Mouse (Mus musculus) forebrain, embryonic 12.5 days (tissue): ENCODE results near the gene H2-Ke6. TPM values are rescaled to one million over a fixed set of nuclear protein-coding genes. Genes with fewer than 3 reads are reported as not detected.
A peak's percentile ranks its signal among the peaks of the same experiment; 100 is the strongest.
"Not testable (repeated sequence)": the region's sequence is repeated elsewhere in the genome, so short reads cannot be mapped to it uniquely, and the experiment has no call there.

Experiments used
- ATAC-seq: fragments of 200-750 bp; cut with Nextera tagmentation; 2 replicates; pipeline ENCODE4 v1.8.0; 2017; ENCODE audit warnings: moderate TSS enrichment; ENCODE audit not compliant: low FRiP score
- H3K27ac ChIP-seq: fragments of 300-500 bp; sonication (generic); 2 replicates; pipeline ENCODE4 v1.5.1; 2016; ENCODE audit warnings: mild to moderate bottlenecking
- H3K27me3 ChIP-seq: fragments of 300-500 bp; sonication (generic); 2 replicates; pipeline ENCODE4 v1.6.1; 2016; ENCODE audit warnings: mild to moderate bottlenecking
- H3K36me3 ChIP-seq: fragments of 300-500 bp; sonication (generic); replicated peaks from 2 replicates; pipeline ENCODE4 v1.6.1; 2016; ENCODE audit warnings: mild to moderate bottlenecking
- H3K4me1 ChIP-seq: fragments of 300-500 bp; sonication (generic); 2 replicates; pipeline ENCODE4 v1.6.1; 2016
- H3K4me2 ChIP-seq: fragments of 300-500 bp; sonication (generic); 2 replicates; pipeline ENCODE4 v1.6.1; 2016; ENCODE audit warnings: mild to moderate bottlenecking, moderate library complexity
- H3K4me3 ChIP-seq: fragments of 300-500 bp; sonication (generic); replicated peaks from 2 replicates; pipeline ENCODE4 v1.5.1; 2016; ENCODE audit warnings: mild to moderate bottlenecking
- H3K9ac ChIP-seq: fragments of 300-500 bp; sonication (generic); 2 replicates; pipeline ENCODE4 v1.6.1; 2016; ENCODE audit warnings: mild to moderate bottlenecking
- H3K9me3 ChIP-seq: fragments of 300-500 bp; sonication (generic); 2 replicates; pipeline ENCODE4 v1.6.1; 2016
- WGBS: fragments of 180-500 bp; shearing (Covaris S2); methylation state at CpG from one replicate; pipeline ENCODE4 v1.1.7; 2016; 5-methylcytosine and 5-hydroxymethylcytosine counted together
- microRNA counts: library from miRNA; unstranded; fragments of <30 nt; microRNA quantifications from one replicate; lab custom pipeline; 2017
- microRNA-seq: library from miRNA; unstranded; fragments of <30 nt; microRNA quantifications from one replicate; pipeline ENCODE4, GENCODE M21; 2017
- polyA plus RNA-seq: library from polyadenylated mRNA; unstranded; fragments of >200 nt; fragmentation: Nextera tagmentation; extraction: Ambion mirVana; gene quantifications from 2 replicates; pipeline ENCODE4 v1.2.1, GENCODE M21; 2016

Gene H2-Ke6
- polyA plus RNA-seq, 1 experiment from 2014 or later, result 92.8 TPM

DNA sequence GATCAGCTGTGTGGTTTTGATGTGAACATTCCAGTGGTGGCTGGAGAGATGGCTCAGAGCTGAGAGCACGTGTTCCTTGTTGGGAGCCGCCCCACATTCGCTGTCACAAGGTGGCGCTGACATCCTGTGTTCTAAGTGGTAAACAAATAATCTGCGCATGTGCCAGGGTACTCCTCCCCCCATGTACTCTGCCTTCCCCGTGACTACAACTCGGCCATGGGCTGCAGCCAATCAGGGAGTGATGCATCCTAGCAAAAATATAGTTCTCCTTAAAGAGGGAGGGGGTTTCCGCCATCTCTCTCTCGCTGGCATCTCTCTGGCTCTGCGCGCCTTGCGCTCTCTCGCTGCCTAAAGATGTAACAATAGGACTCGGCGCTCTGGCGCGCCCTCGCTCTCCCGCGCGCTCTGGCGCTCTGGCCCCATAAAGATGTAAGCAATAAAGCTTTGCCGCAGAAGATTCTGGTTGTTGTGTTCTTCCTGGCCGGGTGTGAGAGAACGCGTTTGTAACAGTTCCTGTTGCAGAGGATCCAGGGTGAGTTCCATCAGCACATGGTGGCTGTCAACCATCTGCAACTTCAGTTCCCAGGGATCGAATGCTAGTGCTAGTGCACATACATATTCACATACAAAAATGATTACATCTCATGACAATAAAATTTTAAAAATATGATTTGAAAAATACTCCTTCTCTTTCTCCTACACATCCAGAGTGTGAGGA is 46.5 kb downstream of the H2-Ke6 start:
- not testable (repeated sequence) for H3K9me3 ChIP-seq, H3K36me3 ChIP-seq
- peak overlapping the region; percentile 59 for H3K4me2 ChIP-seq
- H3K9ac ChIP-seq, result peak overlapping the region; percentile 62
- peaks cover 44% of the 10 kb centered on the region for H3K27me3 ChIP-seq
- under 1% methylated on average over 27 of the region's 27 CpGs for WGBS
- peak; percentile 95 for ATAC-seq
- peak overlapping the region; percentile 45 for H3K4me3 ChIP-seq
- H3K4me1 ChIP-seq, result peaks cover 20% of the 10 kb centered on the region
- H3K27ac ChIP-seq, result peak overlapping the region; percentile 90

- Histone ChIP-seq H3K4me1 (peaks cover 20% of the 10 kb centered on the region), H3K9me3 (no peaks in the 10 kb centered on the region), H3K27ac (no peak overlapping the region), H3K4me2 (peak overlapping the region; percentile 24), H3K9ac (no peak overlapping the region), H3K27me3 (peaks cover 48% of the 10 kb centered on the region), H3K4me3 (no peak overlapping the region; the same call in 1 of the 2 replicates), H3K36me3 (no peaks in the 10 kb centered on the region)
- WGBS, result 81% methylated on average over 19 of the region's 19 CpGs
- no peak for ATAC-seq
Observed at GRCm38 (mm10) chr17:33980181-33981035, 47.5 kb downstream of the H2-Ke6 start.

DNA sequence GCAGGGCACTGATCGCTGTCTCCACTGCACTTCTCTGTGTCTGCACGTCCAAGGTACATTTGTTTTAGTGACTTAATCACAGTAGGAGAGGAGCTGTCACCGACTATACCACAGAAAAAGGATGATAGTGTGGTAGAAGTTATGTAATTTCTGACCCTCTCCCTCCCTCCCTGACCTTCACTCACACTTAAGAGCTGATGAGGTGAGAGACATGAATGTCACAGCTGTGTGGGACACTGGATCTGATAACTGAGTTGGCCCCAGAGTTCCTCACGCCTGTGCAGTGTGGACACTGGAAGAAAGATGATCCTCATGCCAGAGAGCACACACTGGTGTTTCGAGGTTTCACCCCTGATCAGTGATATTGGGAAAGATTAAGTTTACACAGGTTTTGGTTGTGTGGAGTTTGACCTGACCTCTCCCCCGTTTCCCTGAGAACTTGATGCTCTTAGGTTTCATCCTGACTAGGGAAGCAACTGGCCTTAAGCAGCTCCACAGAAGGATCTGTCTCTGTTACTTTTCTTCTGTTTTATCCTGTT is 48.3 kb downstream of the H2-Ke6 start:
- H3K9me3 ChIP-seq, result no peaks in the 10 kb centered on the region
- H3K4me2 ChIP-seq, result no peak overlapping the region
- H3K9ac ChIP-seq, result no peak overlapping the region
- H3K27me3 ChIP-seq, result peaks cover 50% of the 10 kb centered on the region
- no peak overlapping the region for H3K4me3 ChIP-seq
- H3K4me1 ChIP-seq, result peaks cover 20% of the 10 kb centered on the region
- WGBS, result 78% methylated on average over 6 of the region's 6 CpGs
- H3K27ac ChIP-seq, result no peak overlapping the region
- no peaks in the 10 kb centered on the region for H3K36me3 ChIP-seq
- ATAC-seq, result no peak

DNA sequence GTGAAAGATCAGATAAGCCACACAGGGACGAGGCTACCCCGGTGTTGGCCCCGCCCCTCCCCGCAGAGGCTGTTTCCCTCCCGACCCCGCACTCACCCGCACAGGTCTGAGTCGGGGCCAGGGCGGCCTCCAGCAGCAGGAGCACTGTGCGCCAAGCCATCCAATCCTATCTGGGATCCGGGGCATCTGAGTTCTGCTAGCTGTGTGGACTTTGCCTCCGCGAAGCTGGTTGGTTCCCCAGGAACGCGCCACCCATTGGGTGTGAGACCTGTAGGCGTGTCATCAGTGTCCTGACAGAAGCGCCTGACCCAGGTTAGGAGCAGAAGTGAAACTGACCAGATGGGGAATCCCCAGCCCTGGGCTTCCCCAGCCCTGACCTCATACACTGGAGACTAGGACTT is 49.2 kb downstream of the H2-Ke6 start:
- H3K4me2 ChIP-seq, result peak overlapping the region; percentile 51
- peak overlapping the region; percentile 33 for H3K4me3 ChIP-seq
- H3K27ac ChIP-seq, result no peak overlapping the region
- under 1% methylated on average over 17 of the region's 17 CpGs for WGBS
- H3K9me3 ChIP-seq, result no peaks in the 10 kb centered on the region
- peaks cover 20% of the 10 kb centered on the region for H3K4me1 ChIP-seq
- H3K27me3 ChIP-seq, result peaks cover 50% of the 10 kb centered on the region
- H3K9ac ChIP-seq, result 0 out of 2 replicates have a peak overlapping the region, but pooled peaks have one; percentile 25
- H3K36me3 ChIP-seq, result no peaks in the 10 kb centered on the region
- no peak for ATAC-seq

- ATAC-seq, result no peak
- Histone ChIP-seq H3K9ac (0 out of 2 replicates have a peak overlapping the region, but pooled peaks have one; percentile 25), H3K4me2 (peak overlapping the region; percentile 51), H3K4me3 (peak overlapping the region; percentile 33), H3K36me3 (no peaks in the 10 kb centered on the region), H3K27me3 (peaks cover 54% of the 10 kb centered on the region), H3K9me3 (no peaks in the 10 kb centered on the region), H3K27ac (no peak overlapping the region), H3K4me1 (peaks cover 20% of the 10 kb centered on the region)
- WGBS, result 3% methylated on average over 57 of the region's 57 CpGs
Observed at GRCm38 (mm10) chr17:33977861-33978557, 49.9 kb downstream of the H2-Ke6 start.

MicroRNAs encoded within 50 kb of the gene (microRNA counts, 519-probe panel; counts per million panel counts)
- 2,532 counts per million, percentile 17 among the panel's probes with 10 or more counts for microRNA mmu-miR-219 (lab: Ali Mortazavi, UCI)

Small RNAs within 50 kb of the gene (microRNA-seq; reads per million reads assigned to microRNA genes)
- 2.9 reads per million, percentile 6 among the genes with 10 or more reads in this experiment for gene Mir219a-1
- gene Mir219c, result not detected

Other genes starting within 250 kb of the H2-Ke6 start
- gene Angptl4, start 246.2 kb downstream of the H2-Ke6 start, polyA plus RNA-seq, result 11.4 and 13.3 TPM in 2 replicates
- 27.3 and 27.8 TPM in 2 replicates for gene Kank3, start 217.5 kb downstream of the H2-Ke6 start, polyA plus RNA-seq
- gene Rps28, start 203.5 kb downstream of the H2-Ke6 start, polyA plus RNA-seq, result 686 and 713 TPM in 2 replicates
- gene Ndufa7, start 203.5 kb downstream of the H2-Ke6 start, polyA plus RNA-seq, result 371 and 397 TPM in 2 replicates
- 54.7 and 55.1 TPM in 2 replicates for gene Cd320, start 185.0 kb downstream of the H2-Ke6 start, polyA plus RNA-seq
- gene Gm7029, start 154.2 kb downstream of the H2-Ke6 start, polyA plus RNA-seq, result not detected in 2 replicates
- gene Kifc1, start 137.4 kb downstream of the H2-Ke6 start, polyA plus RNA-seq, result 5.4 and 7.4 TPM in 2 replicates
- gene Platr17, start 122.9 kb downstream of the H2-Ke6 start, polyA plus RNA-seq, result not detected in 2 replicates
- gene Daxx, start 118.6 kb downstream of the H2-Ke6 start, polyA plus RNA-seq, result 67.9 and 68.2 TPM in 2 replicates
- 16.1 and 19.5 TPM in 2 replicates for gene Tapbp, start 112.2 kb downstream of the H2-Ke6 start, polyA plus RNA-seq
- gene Zbtb22, start 112.2 kb downstream of the H2-Ke6 start, polyA plus RNA-seq, result 23.1 and 23.5 TPM in 2 replicates
- 53.7 and 55.9 TPM in 2 replicates for gene Rgl2, start 98.5 kb downstream of the H2-Ke6 start, polyA plus RNA-seq
- gene Pfdn6, start 87.7 kb downstream of the H2-Ke6 start, polyA plus RNA-seq, result 198 and 201 TPM in 2 replicates
- 40.1 and 41.9 TPM in 2 replicates for gene Wdr46, start 87.4 kb downstream of the H2-Ke6 start, polyA plus RNA-seq
- 5.0 and 7.1 TPM in 2 replicates for gene B3galt4, start 76.6 kb downstream of the H2-Ke6 start, polyA plus RNA-seq
- 58.4 and 63.5 TPM in 2 replicates for gene Vps52, start 72.2 kb downstream of the H2-Ke6 start, polyA plus RNA-seq
- 934 and 1,034 TPM in 2 replicates for gene Rps18, start 72.1 kb downstream of the H2-Ke6 start, polyA plus RNA-seq
- 23.3 and 28.2 TPM in 2 replicates for gene H2-K1, start 27.7 kb downstream of the H2-Ke6 start, polyA plus RNA-seq
- gene Ring1, start 3.4 kb downstream of the H2-Ke6 start, polyA plus RNA-seq, result 19.1 and 23.6 TPM in 2 replicates
- gene Slc39a7, start 3.6 kb upstream of the H2-Ke6 start, polyA plus RNA-seq, result 160 and 166 TPM in 2 replicates
- gene Rxrb, start 3.8 kb upstream of the H2-Ke6 start, polyA plus RNA-seq, result 54.8 and 59.5 TPM in 2 replicates
- 1.4 and 2.5 TPM in 2 replicates for gene Col11a2, start 11.4 kb upstream of the H2-Ke6 start, polyA plus RNA-seq
- gene H2-Oa, start 64.3 kb upstream of the H2-Ke6 start, polyA plus RNA-seq, result 0.27 and 0.41 TPM in 2 replicates
- gene H2-DMa, start 91.5 kb upstream of the H2-Ke6 start, polyA plus RNA-seq, result 9.1 and 9.6 TPM in 2 replicates
- 138 and 146 TPM in 2 replicates for gene Brd2, start 94.6 kb upstream of the H2-Ke6 start, polyA plus RNA-seq
- gene H2-DMb2, start 115.2 kb upstream of the H2-Ke6 start, polyA plus RNA-seq, result not detected in 2 replicates
- gene H2-DMb1, start 125.0 kb upstream of the H2-Ke6 start, polyA plus RNA-seq, result 0.38 and 0.69 TPM in 2 replicates
- gene Tap1, start 159.5 kb upstream of the H2-Ke6 start, polyA plus RNA-seq, result 1.3 and 2.2 TPM in 2 replicates
- gene Psmb9, start 159.7 kb upstream of the H2-Ke6 start, polyA plus RNA-seq, result 0.78 and 1.1 TPM in 2 replicates
- gene Psmb8, start 169.7 kb upstream of the H2-Ke6 start, polyA plus RNA-seq, result 0.53 and 1.7 TPM in 2 replicates
- gene Tap2, start 175.5 kb upstream of the H2-Ke6 start, polyA plus RNA-seq, result 0.47 and 1.1 TPM in 2 replicates
- not detected in 2 replicates for gene H2-Ob, start 210.8 kb upstream of the H2-Ke6 start, polyA plus RNA-seq
- gene H2-Ab1, start 229.6 kb upstream of the H2-Ke6 start, polyA plus RNA-seq, result 1.9 and 2.5 TPM in 2 replicates